Mouse (Mus musculus) cerebellum, postnatal 36 days (tissue): ENCODE data around the gene Stac.

Experiments used
- DNase-seq, 2 experiments: peaks; one replicate each; pipeline ENCODE4 v3.0.0; 2021 to 2022; ENCODE audit warnings: mixed read lengths in 2 of 2

Stac gene

DNA sequence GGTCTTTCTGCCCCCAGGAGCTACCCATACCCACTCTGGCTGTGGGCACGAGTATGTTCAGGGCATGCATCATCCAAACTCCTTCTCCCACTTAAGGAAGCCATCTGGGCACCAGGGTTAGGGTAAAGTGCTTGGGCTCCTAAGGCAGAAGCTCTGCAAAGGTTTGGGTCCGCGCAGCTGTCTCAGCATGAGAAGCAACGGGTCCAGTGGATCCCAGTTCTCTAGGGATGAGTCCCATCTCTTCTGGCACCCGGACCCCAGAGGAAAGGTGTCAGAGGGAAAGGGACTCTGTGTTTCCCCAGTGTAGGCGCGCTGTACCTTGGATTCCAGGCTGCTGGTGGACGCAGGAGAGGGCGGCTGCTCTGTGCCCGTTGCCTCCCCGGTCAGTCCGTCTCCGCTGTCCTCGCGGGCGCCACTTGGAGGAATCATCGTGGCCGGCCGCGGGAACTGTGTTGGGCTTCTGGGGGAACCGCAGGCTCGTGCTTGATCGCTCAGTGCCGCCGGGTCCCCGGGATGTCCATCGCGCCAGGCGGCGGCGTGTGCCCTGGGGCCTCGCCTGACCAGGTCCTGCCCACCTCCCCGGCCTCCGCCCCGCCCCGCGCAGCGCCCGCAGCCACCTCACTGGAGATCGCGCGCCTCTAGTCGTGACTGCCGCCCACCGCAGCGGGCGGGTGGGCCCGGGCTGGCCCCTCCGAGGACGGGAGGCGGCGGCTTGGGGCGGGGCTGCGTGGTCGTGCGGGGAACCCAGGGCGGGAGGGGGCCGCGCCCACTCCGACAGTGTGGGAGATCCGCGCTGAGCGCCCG lies at the start of gene Stac:
TSS of gene Stac (minus strand) at position 669 of the 804 bp plus-strand sequence.
- DNase-seq = peak in 1 of 2 experiments; percentile 3

DNA sequence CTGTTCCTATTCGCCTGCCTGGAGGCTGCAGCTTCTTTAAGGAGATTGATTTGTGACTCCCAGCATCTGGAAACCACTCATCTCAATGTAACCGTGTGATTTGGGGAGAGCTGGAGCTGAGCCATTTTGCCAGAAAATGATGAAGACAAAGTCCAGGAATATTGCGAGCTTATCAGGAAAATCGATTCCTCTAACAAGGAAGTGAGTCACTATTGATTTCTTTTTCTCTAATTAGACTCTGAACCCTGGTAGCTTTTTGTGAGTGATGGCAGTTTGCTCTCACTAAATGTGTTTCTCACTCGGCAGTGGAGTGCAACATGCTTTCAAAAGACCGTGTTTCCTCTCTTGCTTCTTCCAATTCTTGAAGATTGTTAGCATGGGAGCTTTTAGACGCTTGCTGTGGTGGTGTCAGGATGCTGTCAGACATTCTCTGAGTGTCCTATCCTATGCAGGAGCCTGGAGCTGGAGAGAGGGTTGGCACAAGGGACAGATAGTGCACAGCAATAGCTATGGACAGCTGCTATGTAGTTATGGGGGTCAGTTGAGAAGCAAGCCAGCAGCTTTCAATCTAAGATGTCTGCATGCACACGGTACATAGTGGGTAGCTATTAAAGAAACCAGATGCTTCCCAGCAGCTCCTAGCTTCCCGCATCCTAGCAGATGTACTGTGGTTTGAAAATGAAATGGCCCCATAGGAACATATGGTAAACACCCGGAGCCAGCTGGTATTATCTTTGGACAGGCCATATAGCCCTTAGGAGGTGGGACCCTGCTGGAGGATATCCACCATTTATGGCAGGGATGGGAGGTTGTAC lies 49.5 kb upstream of the Stac start:
- no peak for DNase-seq

DNA sequence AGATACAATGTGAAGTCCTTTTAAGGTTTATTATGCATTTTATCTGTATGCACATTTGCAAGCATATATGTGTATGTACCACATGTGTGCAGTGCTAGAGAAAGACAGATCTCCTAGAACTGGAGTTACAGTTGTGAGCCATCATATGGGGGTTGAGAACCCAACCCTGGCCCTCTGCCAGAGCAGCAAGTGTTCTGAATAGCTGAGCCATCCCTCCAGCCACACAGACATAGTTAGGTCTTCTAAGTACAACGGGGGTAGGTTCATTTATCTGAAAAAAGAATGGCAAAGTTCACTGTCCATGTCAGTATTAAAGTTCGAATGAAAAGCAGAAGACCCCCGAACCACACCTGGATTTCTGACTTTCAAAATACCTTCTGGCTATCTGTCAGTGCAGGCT lies 48.9 kb upstream of the Stac start:
- no peak for DNase-seq

DNA sequence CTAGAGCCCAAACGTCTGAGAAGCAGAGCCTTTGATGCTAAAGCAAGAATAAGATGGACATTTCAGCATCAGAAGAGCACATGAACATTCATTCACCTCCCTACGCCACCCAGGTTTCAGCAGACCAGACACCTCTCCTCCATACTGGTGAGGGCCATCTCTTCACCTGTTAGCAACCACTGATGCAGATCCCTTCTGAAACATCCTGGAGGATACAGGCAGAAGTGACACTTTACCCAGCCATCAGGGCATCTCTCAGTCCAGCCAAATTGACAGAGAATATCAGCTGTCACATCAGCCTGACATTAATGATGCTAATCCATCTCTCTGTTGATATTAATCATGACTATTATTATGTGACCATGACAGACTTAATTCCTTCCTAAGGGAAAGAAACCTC lies 47.6 kb upstream of the Stac start:
- no peak for DNase-seq

DNA sequence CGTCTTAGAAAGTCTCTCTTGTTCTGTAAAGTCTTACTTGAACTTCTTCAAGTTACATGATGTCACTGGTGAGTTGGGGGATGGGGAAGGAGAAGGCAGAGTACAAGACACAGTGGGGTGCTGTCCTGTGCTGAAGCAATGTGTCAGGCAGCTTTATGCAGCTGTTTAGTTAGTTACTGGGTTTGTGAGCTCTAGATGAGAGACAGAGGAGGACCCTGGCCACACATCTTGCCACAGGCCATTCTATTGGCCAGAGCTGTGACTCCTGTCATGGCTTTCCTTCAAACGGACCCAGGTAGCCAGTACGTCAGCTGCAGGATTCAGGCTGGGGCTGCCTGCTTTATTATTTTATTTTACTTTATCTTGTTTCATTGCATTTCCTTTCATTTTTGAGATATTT lies 45.8 kb upstream of the Stac start:
- DNase-seq = no peak

DNA sequence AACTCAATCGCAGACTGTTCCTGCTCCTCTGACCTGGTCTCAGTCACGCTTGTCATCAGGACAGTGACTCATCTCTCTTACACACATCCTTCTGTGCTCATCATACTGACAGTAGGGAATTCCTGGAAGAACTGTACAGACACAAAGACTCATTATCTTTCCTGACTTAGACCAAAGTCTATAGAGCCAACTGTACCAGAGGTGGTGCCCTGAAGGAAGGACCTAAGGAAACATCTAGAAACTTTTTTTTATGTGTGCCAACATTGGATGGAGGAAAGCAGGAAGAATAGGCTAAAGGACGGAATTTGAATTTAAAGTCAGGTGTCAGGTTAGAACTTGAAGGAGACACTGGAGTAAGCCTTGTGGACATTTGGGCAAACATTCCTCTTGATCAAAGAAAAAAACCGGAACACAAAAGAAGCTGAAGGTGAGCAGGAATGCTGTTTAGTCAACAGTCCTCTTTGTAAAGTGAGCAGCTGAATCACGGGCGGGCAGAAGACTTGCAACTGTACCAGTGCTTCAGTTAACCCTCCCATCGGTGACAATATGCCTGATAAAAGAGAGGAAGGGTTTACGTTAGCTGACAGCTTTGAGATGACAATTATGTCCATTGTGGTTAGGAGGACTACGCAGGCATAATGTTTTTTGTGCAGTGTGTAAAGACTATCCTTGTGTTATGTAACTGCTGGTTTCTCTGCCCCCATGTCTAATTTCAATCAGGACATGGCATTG lies 42.0 kb upstream of the Stac start:
- no peak for DNase-seq

DNA sequence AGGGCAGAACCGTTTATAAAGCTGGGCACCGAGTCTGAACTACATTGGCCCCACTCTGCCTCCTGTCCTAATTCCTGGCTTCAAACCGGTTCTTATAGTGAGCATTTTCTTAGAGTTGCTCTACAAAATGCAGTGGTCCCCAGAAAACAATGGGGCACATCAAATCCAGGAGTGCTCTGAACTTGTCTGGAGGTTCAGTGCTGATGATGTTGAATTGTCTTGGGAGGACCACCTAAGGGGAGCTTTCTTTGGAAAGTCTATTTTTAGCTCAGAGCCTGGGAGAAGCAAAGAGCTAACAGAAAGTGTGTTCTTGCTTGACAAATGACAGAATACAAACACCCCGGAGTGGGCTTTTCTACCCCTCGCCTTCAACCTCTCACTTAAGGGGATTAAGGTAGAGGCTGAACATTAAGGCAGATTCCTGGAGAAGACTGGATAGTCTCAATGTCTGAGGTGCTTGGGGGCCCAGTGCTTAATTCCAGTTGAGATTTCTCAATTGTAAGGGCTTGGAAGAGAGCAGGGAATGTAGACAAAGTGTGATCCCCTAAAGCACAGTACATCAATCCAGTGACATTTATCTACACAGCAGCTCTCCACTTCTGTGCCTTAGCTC lies 34.9 kb upstream of the Stac start:
- DNase-seq = no peak

DNA sequence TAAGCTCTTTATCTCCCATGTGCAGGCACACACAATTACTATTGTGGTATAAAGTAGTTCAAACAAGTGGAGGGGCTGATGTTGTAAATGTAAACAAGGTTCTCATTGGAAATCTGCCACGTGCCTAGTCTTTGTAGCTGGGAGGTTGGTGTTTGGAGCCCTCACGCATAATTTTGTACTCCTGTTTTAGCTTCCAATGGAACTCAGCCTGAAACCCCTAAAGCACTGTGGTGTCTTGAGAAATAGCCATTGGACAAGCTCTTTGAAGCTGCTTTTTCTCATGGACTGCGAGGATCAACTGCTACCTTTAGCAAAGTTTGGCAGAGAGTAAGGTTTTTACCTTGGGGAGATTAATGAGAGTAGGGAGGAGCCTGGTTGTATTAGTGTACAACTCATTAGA lies 24.3 kb upstream of the Stac start:
- no peak for DNase-seq

DNA sequence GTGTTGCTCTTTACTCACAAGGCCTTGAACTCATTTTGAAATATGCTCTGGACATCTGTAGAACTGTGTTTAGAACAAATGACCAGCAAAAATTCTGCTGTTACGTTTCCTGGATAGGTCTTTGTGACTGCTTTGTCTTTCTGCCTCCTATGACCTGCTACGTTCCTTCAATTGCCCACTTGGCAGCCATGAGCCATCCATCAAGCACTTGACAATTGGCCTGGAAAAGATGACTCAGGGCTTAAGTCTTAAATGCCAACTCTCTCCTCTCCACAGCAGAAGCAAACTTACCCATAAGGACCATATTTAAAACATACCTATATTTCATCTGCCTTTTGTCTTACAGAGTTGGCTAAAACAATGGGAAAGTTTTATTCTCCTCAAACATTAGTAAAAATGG lies 10.0 kb upstream of the Stac start:
- DNase-seq = no peak

DNA sequence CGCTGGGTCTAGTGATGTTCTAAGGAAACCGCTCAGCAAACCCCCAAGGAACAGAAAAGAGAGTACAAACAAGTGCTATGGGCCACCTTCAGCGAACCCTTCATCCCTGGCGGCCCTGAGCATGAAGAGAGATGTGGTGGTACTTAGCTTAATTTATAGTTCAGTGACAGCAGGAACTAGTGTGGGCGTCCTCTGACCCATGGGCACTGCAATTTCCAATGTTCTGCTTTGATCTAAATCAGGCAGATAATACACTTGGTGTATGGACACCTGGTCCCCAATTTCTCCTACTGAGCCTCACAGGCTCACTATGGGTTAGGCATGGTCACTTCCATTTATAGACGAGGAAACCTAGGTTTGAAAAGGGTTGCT lies 322 bp upstream of the Stac start:
- DNase-seq = no peak

DNA sequence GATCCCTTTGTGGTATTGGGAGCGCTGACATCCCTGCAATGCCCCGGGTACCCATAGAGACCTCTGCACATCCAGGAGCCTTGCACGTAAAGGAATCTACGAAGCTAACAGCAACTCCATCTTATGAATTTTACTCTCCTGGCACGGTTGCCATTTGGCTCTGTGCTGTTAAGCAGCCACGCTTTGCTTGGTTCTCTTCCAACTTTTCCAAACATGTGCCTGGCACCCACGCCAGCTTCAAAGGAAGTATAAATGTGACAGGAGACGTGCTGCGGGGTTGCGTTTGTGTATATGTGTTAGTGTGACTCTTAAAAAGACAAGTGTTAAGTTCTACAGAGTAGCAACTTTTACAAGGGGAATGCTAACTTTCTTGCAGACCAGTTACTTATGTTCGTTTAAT lies 1.0 kb downstream of the Stac start:
- no peak for DNase-seq

DNA sequence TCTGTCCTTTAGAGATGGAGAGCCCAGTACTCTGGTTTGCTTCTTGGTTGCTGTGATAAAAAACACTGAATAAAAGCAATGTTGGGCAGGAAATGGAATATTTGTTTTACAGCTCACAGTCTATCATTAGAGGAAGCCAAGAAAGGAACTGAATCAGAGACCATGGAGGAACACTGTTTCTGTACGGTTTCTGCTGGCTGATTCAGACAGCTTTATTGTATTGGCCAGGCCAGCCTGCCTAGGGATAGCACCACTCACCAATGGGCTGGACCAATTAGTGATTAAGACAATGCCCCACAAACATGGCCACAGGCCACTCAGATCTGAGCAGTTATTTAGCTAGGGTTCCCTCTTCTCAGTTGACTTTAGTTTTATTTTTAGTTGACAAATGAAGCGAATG lies 6.0 kb downstream of the Stac start:
- no peak for DNase-seq

DNA sequence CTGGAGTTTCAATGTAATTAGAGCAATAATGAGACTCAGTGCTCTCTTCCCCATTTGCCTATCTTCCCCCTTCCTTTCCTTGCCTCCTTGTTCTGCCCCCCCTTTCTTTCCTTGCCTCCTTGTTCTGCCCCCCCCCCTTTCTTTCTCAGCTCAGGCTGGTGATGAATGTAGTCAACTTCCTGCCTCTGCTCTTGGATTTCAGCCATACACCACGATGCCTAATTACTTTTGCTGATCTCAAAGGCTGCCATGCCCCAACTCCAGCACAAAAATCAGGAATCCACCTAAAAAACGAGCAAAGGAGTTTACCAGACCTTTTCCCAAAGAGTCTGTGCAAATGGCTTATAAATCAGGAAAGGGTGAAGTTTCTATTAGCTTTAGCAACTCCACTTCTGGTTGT lies 10.6 kb downstream of the Stac start:
- no peak for DNase-seq

DNA sequence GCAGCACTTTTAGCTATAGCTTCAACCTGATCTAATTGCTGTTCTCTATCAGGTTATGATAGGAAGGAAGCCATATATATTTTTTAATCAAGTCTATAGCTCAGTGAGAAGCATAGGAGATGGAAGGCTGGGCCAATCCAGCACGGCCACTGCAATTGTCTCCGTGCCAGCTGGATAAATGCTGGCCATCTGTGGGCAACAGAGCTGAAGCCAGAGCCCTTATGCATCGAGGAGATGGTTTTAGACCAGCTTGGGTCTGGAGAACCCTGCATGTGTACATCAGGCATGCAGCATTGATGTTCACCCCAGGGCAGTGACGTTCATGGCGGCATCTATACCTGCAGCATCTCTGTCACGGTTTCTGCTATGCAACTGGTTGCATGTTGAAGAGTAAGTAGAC lies 20.3 kb downstream of the Stac start:
- DNase-seq = peak in 1 of 2 experiments; percentile 12

DNA sequence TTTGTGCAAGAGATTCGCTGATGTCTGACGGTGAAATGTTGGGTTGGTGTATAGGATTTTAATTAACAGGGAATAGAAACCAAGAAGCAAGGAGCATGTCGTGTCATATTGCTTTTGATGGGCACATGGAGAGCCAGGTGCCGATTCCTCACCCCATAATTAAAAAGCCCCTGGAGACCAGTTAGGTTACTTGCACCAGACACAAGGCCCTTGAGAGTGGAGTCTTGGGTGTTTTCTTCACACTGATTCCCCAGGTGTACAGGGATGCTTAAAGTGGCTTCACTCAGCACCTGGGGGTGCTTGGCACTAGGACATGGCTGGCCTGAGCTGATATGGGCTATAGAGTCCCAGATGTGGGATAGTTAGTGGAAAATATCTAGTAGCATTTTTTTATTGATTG lies 35.1 kb downstream of the Stac start:
- DNase-seq = no peak

DNA sequence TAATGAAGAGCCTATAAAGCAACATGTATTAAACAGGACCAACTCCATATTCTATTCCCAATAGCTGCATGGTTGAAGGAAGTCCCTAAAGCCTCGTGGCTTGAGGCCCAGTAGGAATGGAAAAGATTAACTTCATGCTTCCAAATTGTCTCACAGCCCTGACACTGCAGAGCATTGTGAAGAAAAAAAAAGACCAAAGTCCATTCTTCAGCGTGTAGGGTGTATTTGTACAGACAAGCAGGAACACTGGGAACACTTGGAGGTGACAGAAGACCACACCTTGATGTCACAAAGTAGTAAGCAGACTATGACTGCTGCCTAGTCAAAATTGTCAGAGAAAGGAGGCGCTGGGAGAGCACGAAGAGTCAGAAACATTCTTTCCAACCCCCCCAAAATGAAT lies 45.9 kb downstream of the Stac start:
- no peak for DNase-seq

DNA sequence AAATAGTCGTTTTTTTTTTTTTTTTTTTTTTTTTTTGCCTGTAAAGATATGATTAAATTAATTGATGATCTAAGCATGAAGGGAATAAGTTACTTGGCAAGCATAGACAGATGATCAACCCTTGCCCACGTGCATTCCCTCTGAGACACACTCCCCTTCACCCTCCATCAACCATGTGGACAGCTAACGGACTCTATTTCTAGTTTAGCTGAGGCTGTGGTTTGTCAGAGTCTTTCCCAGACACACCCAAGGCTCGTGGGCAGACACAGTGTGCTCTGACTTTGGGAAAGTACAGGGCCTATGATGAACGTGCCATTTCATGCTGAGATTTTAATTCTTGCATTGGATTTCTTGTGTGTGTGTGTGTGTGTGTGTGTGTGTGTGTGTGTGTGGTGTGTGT lies 46.8 kb downstream of the Stac start:
- no peak for DNase-seq

DNA sequence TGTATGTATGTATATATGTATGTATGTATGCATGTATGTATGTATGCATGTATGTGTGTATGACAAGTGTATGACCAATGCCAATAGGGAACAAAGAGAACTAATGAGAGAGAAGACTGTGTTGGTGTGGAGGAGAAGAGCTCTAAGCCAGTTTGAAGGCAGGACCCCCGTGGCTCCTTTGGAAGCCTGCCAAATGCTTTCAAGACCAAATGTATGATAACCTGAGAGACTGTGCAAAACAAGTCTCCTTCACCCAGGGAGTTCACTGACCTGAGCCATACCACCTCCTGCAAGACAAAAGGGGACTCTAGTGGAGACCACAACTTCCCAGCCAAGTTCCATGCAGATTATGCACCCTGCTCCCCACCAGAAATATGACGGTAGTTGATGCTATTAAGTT lies 52.5 kb downstream of the Stac start:
- peak; percentile 4 to 14 for DNase-seq

DNA sequence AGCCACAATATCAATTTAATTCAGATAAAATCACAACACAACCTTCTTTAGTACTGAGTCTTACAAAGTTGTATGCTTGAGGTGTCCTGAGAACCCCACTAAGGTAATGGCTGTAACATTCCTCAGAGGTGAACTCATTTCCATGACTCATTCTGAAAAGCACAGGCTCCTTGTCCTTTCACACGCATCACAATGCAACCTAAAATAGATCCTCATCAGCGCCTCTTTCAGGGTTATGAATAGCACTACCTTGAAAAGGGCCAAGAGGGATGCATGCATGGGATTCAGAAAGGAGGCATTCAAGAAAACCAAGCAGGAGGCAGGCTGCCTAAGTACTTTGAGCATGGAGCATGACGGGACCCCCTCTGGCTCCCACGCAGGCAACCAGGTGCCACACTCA lies 57.3 kb downstream of the Stac start:
- DNase-seq = no peak

DNA sequence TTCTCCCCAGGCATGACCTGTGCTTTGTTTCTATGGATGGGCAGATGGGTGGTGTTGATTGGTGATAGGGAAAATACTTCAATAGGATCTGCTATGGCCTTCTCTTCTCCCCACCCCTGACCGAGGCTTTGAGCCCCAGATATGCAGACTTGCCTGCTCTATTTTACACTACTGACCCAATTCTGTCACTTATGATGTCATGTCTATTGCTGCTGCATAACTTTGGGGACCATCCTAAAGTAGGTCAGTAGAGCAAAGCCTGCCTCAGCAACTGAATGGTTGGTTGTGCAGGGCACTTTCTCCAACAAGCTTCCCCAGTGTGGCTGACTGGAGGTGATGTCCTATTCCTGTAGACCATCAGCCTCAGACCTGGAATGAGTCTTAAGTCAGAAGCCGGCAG lies 69.0 kb downstream of the Stac start:
- DNase-seq = no peak

DNA sequence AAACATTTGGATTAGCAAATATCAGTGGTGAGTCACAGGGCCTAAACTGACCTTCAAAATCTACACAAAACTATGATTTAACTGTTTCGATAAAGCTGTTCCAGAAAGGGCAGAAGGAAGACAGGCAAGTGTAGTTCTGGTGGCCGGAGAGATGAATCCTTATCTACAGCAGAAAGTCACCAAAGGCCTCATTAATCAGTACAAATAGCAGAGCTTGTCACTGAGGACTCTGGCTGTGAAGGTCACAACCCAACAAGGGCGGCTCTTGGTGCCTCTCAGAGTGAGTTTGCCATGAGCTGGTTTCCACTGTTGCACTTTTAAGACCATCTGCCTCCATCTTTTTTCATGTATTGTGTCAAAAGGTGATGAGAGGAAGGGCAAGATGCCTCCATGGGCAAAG lies 78.8 kb downstream of the Stac start:
- no peak for DNase-seq

DNA sequence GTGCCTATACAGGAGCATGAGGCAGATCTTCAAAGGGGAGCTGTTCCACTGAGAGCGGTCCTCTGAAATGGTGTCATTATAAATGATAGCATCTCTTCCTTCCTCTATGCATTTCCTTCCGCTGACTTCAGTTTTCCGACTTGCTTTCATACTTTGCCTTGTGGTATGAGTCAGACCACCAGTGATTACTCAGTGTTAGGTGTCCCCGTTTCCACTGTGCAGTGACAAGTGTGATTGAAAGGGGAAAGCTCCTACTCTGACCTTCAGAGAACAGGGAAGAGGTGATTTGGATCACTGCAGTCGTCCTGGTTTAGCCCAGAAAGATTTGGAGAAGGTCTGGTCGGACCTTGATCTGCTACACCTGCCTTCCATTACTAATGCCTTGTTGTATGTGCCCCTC lies 81.4 kb downstream of the Stac start:
- DNase-seq = no peak

DNA sequence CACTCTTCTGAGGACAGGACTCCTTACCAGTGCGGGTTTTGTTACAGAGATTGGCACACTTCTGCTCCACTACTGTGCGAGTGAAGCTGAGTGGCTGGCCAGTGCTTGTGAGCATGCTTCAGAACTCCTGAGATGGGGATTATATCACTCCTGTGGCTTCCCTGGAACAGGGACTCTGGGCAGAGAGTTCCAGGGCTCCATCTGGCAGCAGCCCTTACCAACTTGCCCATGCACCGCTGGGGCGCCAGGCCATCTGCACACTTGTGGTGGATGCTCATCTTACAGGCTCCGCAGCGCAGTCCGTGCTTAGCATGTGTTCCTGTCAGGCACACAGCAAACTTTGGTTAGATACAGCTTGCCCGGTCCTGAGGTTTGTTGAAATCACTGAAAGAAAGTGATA lies 83.5 kb downstream of the Stac start:
- DNase-seq = peak; percentile 32 to 44
